Mouse (Mus musculus) CH12.LX (cell line): Measurements from ENCODE around the gene Trpc4ap. TPM values are rescaled to one million over a fixed set of nuclear protein-coding genes. Genes with fewer than 3 reads are reported as not detected.

Experiments used
- DNase-seq: peaks from one replicate; pipeline ENCODE4 v3.0.0-alpha.2; 2013; ENCODE audit errors: extremely low read depth
- H3K27ac ChIP-seq: 2 replicates; pipeline ENCODE4 v1.5.1; 2012; ENCODE audit warnings: low read depth, mild to moderate bottlenecking, control low read depth, moderate library complexity; ENCODE audit not compliant: insufficient read depth
- H3K27me3 ChIP-seq: replicated peaks from 2 replicates; pipeline ENCODE3; 2012; ENCODE audit warnings: inconsistent platforms
- H3K36me3 ChIP-seq, 2 experiments: replicated peaks in 1 of 2; 2 replicates each; pipeline versions ENCODE3 to v1.6.1; 2012; ENCODE audit warnings: inconsistent platforms in 1 of 2, low read length in 1 of 2, mild to moderate bottlenecking in 1 of 2, mixed read lengths in 1 of 2, moderate library complexity in 1 of 2; ENCODE audit not compliant: control insufficient read depth in 1 of 2, insufficient read depth in 1 of 2
- H3K4me1 ChIP-seq, 2 experiments: 2 replicates each; pipeline ENCODE4 v1.6.1; 2012; ENCODE audit warnings: inconsistent platforms in 1 of 2, moderate library complexity in 1 of 2; ENCODE audit not compliant: insufficient read depth in 2 of 2, control insufficient read depth in 1 of 2
- H3K4me2 ChIP-seq: 2 replicates; pipeline ENCODE4 v1.6.1; 2012; ENCODE audit warnings: low read depth, mild to moderate bottlenecking, control low read depth; ENCODE audit not compliant: poor library complexity, insufficient read depth, severe bottlenecking
- H3K4me3 ChIP-seq, 3 experiments: fragments of 150-350 bp in 1 of 3; sonication (generic) in 1 of 3; replicated peaks in 1 of 3; 2 replicates each; pipeline versions ENCODE3 to v1.5.1; 2011 to 2012; ENCODE audit warnings: low read depth in 2 of 3, low read length in 2 of 3, mild to moderate bottlenecking in 2 of 3, moderate library complexity in 2 of 3, control low read depth in 1 of 3, improper control_type of control experiment in 1 of 3, inconsistent platforms in 1 of 3, mixed read lengths in 1 of 3; ENCODE audit not compliant: poor library complexity in 1 of 3
- H3K79me2 ChIP-seq: replicated peaks from 2 replicates; pipeline ENCODE4 v1.6.1; 2012; ENCODE audit warnings: mild to moderate bottlenecking, moderate library complexity; ENCODE audit not compliant: control insufficient read depth, poor library complexity, insufficient read depth, severe bottlenecking; ENCODE audit errors: extremely low read depth
- H3K9ac ChIP-seq: 2 replicates; pipeline ENCODE4 v1.6.1; 2012; ENCODE audit warnings: low read depth, mild to moderate bottlenecking, control low read depth, moderate library complexity; ENCODE audit not compliant: insufficient read depth
- H3K9me3 ChIP-seq: replicated peaks from 2 replicates; pipeline ENCODE3; 2012; ENCODE audit warnings: low read length, inconsistent platforms, mixed read lengths
- CHD1 ChIP-seq: IDR thresholded peaks from 2 replicates; pipeline ENCODE4 v1.6.1; 2012; ENCODE audit warnings: low read depth, low read length, improper control_type of control experiment, inconsistent platforms
- CTCF ChIP-seq, 2 experiments: IDR thresholded peaks in 1 of 2; conservative IDR thresholded peaks in 1 of 2; 2 replicates each; pipeline ENCODE4 v1.5.1; 2011 to 2012; ENCODE audit warnings: low read depth in 2 of 2, low read length in 2 of 2, improper control_type of control experiment in 1 of 2, inconsistent platforms in 1 of 2, mild to moderate bottlenecking in 1 of 2, moderate library complexity in 1 of 2
- ELF1 ChIP-seq: IDR thresholded peaks from 2 replicates; pipeline ENCODE4 v1.6.1; 2014; ENCODE audit warnings: low read depth, mild to moderate bottlenecking, inconsistent platforms, low read length, improper control_type of control experiment
- EP300 ChIP-seq: IDR thresholded peaks from 2 replicates; pipeline ENCODE4 v1.6.1; 2011; ENCODE audit warnings: low read length, improper control_type of control experiment
- ETS1 ChIP-seq: conservative IDR thresholded peaks from 2 replicates; pipeline ENCODE4 v1.6.1; 2012; ENCODE audit warnings: low read depth, mild to moderate bottlenecking, inconsistent platforms, low read length, improper control_type of control experiment, moderate library complexity
- JUN ChIP-seq: IDR thresholded peaks from 2 replicates; pipeline ENCODE4 v1.6.1; 2011; ENCODE audit warnings: low read depth, mild to moderate bottlenecking, low read length, improper control_type of control experiment, moderate library complexity; ENCODE audit not compliant: insufficient read depth
- KAT2A ChIP-seq: IDR thresholded peaks from 2 replicates; pipeline ENCODE4 v1.6.1; 2012; ENCODE audit warnings: low read length, improper control_type of control experiment, inconsistent platforms; ENCODE audit not compliant: insufficient replicate concordance
- MAX ChIP-seq: IDR thresholded peaks from 2 replicates; pipeline ENCODE4 v1.6.1; 2011; ENCODE audit warnings: low read length, improper control_type of control experiment
- MAZ ChIP-seq: IDR thresholded peaks from 2 replicates; pipeline ENCODE4 v1.6.1; 2012; ENCODE audit warnings: low read depth, mild to moderate bottlenecking, inconsistent platforms, low read length, improper control_type of control experiment, moderate library complexity
- MXI1 ChIP-seq: IDR thresholded peaks from 2 replicates; pipeline ENCODE4 v1.6.1; 2011; ENCODE audit warnings: mild to moderate bottlenecking, low read depth, low read length, improper control_type of control experiment
- PAX5 ChIP-seq: IDR thresholded peaks from 2 replicates; pipeline ENCODE4 v1.6.1; 2012; ENCODE audit warnings: low read length, inconsistent platforms, mixed read lengths
- POLR2A ChIP-seq: IDR thresholded peaks from 2 replicates; pipeline ENCODE4 v1.6.1; 2011; ENCODE audit warnings: low read depth, mild to moderate bottlenecking, improper control_type of control experiment, low read length
- RAD21 ChIP-seq: IDR thresholded peaks from 2 replicates; pipeline ENCODE4 v1.6.1; 2011; ENCODE audit warnings: low read depth, mild to moderate bottlenecking, low read length, improper control_type of control experiment, moderate library complexity
- SIN3A ChIP-seq: IDR thresholded peaks from 2 replicates; pipeline ENCODE4 v1.6.1; 2012; ENCODE audit warnings: low read length, improper control_type of control experiment, inconsistent platforms
- SMC3 ChIP-seq: IDR thresholded peaks from 2 replicates; pipeline ENCODE4 v1.6.1; 2011; ENCODE audit warnings: low read depth, low read length, improper control_type of control experiment
- TCF12 ChIP-seq: IDR thresholded peaks from 2 replicates; pipeline ENCODE4 v1.6.1; 2014; ENCODE audit warnings: low read depth, mild to moderate bottlenecking, inconsistent platforms, low read length, improper control_type of control experiment
- ZMIZ1 ChIP-seq: IDR thresholded peaks from 2 replicates; pipeline ENCODE4 v1.6.1; 2012; ENCODE audit warnings: low read depth, mild to moderate bottlenecking, inconsistent platforms, low read length, improper control_type of control experiment
- dilution Hi-C: fragments of 300-500 bp; cut with MboI; formaldehyde crosslinking; loops from 2 replicates; pipeline ENCODE4 v1.14.3; 2020; ENCODE audit warnings: low sequenced_read_pairs; ENCODE audit not compliant: extremely low pct_unique_long_range_greater_than_20kb, extremely low pct_ligation_motif_present
- in situ Hi-C: fragments of 300-500 bp; cut with MboI; formaldehyde crosslinking; loops from 3 replicates; pipeline ENCODE4 v1.14.3; 2019; ENCODE audit warnings: low sequenced_read_pairs, low pct_ligation_motif_present, low pct_unique_long_range_greater_than_20kb, mixed read lengths
- polyA plus RNA-seq: library from polyadenylated mRNA; unstranded; fragments of >175 nt; gene quantifications from 2 replicates; pipeline ENCODE4 v1.2.1, GENCODE M21; 2012; ENCODE audit warnings: low read depth; ENCODE audit not compliant: insufficient read length
- total RNA-seq, 2 experiments: library from RNA; depleted of rRNA; stranded (reverse); fragments of 300-350 nt in 1 of 2; fragments of >200 nt in 1 of 2; gene quantifications; 2 replicates each; pipeline ENCODE4 v1.2.3; 2012 to 2014

Gene Trpc4ap
- total and polyA plus RNA-seq, 3 experiments: 52.8 to 105 (median 55.8) TPM

DNA sequence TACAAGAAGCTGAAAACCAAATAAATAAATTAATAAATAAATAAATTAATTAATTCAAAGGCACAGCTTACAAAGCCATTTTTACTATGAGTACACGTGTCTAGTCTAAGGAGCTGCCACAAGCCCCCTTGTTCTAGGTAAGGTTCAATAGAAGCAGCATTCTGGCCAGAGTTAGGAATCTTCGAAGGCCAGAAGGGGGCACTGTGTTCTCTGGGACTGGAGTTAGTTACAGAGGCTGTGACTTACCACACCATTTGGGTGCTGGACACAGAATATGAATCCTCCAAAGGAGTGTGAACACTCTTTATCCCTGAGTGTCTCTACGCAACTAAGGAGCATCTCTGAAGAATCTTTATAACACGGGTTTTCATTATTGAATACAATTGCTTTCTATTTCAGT, 23.7 kb downstream of the Trpc4ap start:
- Histone ChIP-seq H3K79me2 (no peaks in the 10 kb centered on the region), H3K9ac (no peak overlapping the region), H3K9me3 (no peaks in the 10 kb centered on the region), H3K36me3 (peaks cover 43 to 77% of the 10 kb centered on the region in 2 experiments), H3K4me2 (no peak overlapping the region), H3K4me1 (no peaks in the 10 kb centered on the region), H3K27ac (no peak overlapping the region), H3K27me3 (no peaks in the 10 kb centered on the region), H3K4me3 (no peak overlapping the region)
- in situ Hi-C loops (no loop called here), dilution Hi-C loops (no loop called here)
- TF ChIP-seq SMC3: peak; percentile 62
- no peak for TF ChIP-seq EP300
- TF ChIP-seq MXI1: no peak
- TF ChIP-seq CTCF (conservative IDR thresholded peaks at IDR 0.05 in 1 of 2, IDR thresholded peaks at IDR 0.05 in 1 of 2; ENCODE audit: low read depth in 2 of 2, low read length in 2 of 2): peak; percentile 17 to 75; a peak in 2 of 4 replicates
- peak; percentile 42 for TF ChIP-seq RAD21
- TF ChIP-seq ELF1: no peak
- peak; percentile 55 for DNase-seq

GRCm38 (mm10) chr2:155667881-155668280, 24.3 kb downstream of the Trpc4ap start:
- TF ChIP-seq TCF12 (no peak), SIN3A (no peak), JUN (no peak), ZMIZ1 (no peak), PAX5 (no peak), MAZ (no peak), KAT2A (no peak), SMC3 (no peak), ELF1 (no peak), CHD1 (no peak), POLR2A (no peak), ETS1 (no peak), MAX (no peak), RAD21 (no peak)
- Histone ChIP-seq H3K36me3 (peaks cover 48 to 78% of the 10 kb centered on the region in 2 experiments), H3K9me3 (no peaks in the 10 kb centered on the region), H3K9ac (no peak overlapping the region), H3K79me2 (no peaks in the 10 kb centered on the region), H3K4me2 (no peak overlapping the region), H3K4me3 (no peak overlapping the region), H3K27ac (no peak overlapping the region), H3K27me3 (no peaks in the 10 kb centered on the region), H3K4me1 (no peaks in the 10 kb centered on the region)
- no peak for DNase-seq
- in situ Hi-C loops: no loop called here
- dilution Hi-C loops: no loop called here
